Mouse (Mus musculus): ENCODE measurements at regions not wholly inside any gene's neighbourhood (a gene's known extent, or its start where the extent isn't known, plus 50 kb on each side); places are given as distances from the start of the nearest gene placed in this dataset.

DNA sequence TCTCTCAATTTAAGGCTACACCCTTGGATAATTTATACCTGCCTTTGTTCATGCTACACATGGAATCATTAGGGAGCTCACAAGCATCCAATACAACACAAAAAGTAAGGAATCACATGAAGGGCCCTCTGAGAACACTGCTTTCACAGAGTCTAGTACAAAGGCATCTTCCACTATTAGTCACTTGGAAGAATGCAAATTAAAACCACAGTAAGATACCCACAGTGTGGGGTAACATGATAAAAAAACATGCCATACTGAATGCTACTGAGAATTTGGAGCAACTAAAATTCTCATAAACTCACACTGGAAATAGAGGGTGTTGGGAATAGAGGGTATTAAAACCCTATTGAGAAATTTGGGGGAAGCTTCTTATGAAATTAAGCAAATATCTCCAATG lies 197.6 kb upstream of the Tent5a start:
- DNase-seq (ENCODE audit: low read depth, low spot score), result peak; percentile 47

DNA sequence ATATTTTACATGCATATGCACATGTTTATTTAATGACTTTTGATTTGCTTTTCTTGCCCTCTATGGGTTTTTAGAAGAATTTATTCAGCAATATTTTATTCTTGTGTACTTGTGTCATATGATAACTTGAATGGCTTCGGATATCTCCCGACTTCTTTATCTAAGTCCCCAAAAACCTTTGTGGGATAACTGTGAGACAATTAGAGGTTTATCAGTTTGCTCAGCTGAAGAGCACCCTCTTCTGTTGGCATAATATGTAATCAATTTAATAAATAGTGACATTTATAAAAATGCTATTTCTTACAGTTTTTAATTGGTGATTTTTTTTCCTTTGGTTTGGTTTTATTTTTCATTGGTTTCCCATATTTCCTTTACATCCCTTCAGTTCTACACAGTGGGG lies 194.2 kb upstream of the Tent5a start:
- DNase-seq (ENCODE audit: low read depth, low spot score), result no peak

DNA sequence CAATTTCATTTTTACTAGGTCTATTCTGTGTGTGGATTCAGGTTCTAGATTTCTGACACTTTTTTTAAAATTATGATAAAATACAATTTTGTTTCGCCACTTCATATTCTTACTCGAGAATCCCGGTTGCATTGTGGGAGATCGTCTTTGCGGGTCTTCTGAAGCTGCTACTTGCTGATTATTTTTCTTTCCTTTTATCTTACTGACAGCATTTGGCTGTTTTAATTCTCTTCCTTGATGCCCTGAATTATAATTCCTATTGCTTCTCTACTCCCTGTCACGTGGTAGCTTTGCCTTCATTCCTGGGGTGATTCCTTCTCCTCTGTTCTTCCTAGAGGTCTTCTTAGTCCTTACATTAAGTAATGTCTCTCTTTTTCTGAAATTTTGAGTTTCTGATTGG lies 193.8 kb upstream of the Tent5a start:
- no peak for DNase-seq (ENCODE audit: low read depth, low spot score)

DNA sequence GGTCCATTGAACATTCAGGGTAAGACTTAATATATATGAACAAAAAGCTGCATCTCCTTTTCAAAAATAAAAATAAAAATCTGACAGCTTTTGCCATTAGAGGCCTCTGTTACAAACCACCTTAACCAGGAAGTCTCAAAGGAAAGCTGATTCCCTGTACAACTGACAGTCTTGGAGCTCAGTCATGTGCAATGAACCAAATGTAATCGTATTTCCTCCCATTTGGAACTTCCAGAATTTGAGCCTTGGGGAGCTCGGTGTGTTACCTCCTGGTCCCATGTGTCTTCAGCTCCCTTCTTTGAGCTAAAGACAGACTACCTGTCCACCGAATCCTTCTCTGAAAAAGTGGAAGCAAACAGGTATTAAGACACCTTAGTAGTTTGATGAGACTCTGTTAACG lies 171.9 kb upstream of the Tent5a start:
- DNase-seq (ENCODE audit: low read depth, low spot score), result no peak

DNA sequence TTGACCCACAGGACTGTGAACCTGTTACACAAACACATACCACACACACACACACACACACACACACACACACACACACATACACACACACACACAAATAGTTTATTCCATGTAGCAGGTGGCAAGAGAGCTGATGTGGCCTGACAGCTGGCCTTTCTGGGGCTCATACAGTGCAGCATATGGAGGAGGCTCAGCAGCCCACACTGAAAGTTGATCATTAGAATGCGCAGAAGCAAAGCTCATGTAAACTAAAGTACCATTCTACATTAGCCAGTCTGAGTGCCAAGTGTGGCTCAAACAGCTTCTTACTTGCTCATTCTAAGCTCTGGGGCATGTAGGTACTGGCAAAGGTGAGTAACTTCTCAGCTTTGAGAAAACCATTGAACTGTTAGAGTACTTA lies 170.2 kb upstream of the Tent5a start:
- DNase-seq (ENCODE audit: low read depth, low spot score), result no peak

DNA sequence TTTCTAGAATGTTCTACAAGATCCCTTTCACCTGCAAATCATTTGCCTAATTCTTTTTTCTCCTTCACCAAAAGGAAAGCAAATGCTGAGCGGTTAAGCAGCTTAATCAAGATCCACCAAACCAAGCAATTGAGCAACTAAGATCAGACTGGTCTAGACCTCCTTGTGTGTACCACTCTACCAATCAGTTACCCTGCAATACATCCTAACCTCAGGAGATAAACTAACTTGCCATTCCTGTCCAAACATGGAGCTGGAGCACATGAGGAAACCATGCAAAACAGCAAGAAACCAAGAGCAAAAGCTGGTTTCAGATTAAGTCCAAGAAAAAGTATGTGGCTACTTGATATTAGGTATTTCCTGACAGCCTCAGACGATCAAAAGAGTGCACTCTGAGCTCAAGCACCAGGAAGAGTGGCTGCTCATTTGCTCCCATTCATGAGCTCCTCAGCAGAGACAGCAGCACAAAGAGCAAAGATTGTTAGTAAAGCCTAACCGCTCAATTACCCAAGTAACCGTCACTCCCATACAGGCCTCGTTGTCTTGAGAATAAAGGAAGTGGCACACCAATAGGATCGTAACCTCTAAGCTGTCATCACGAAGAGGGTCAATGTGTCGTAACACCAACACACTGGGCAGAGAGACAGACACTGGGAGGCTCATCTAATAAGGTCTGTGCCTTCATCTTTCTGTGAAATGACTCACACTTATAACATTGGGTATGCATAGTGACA lies 169.5 kb upstream of the Tent5a start:
- peak; percentile 6 for DNase-seq (ENCODE audit: low read depth, low spot score)

DNA sequence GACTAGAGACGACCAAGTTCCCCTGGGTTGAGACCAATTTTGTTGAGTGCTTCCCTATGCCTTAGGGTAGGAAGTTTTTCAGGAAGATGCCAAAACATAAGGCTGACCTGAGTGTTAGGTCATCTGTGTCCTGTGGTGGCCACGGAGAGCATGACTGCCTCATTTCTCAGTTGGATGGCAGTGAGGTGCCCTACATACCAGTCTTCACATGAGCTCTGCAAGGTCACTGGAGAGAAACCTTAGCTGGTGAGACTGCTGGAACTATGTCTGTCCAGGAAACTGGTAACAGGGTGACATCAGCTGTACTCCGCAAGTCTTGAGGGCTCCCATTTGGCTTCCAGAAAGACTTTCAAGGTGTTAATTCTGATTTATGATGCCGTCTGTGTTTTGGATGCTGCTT lies 167.9 kb upstream of the Tent5a start:
- DNase-seq (ENCODE audit: low read depth, low spot score), result no peak

DNA sequence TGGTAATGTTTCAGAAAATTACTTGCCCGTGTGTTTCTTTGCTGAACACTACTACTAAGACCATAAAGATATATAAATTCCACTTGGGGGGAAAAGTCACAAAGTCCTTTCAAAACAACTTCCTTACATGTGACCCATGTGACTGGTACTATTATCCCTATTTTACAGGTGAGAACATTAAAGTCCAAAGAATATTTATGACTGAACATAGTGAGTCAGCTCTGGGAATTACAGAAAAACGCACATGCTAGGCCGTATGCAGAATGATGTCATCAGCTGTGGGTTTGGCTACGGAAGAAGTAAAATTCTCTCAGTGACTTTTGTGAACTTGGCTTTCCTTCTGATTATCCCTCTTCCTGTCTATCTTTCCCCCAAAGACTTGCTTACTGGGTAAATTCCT lies 166.6 kb upstream of the Tent5a start:
- DNase-seq (ENCODE audit: low read depth, low spot score), result peak; percentile 79

DNA sequence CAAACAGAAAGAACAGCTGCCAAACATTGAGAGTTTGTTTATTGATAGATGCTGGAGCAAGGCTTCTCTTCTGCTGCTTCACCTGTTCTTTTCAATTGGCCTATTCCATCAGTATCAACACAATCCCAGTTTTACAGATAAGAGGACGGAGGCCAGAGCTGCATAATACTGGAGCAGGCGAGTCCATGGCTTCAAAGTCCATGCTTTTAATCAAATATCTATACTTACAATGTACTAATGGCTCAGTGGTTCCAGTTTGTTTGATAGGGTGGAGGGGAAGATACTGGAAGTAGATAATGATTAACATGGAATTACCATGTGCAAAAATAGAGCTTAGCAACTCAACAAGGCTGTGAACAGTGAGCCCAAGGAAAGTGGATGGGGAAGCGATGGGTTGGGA lies 163.2 kb upstream of the Tent5a start:
- DNase-seq (ENCODE audit: low read depth, low spot score), result no peak

DNA sequence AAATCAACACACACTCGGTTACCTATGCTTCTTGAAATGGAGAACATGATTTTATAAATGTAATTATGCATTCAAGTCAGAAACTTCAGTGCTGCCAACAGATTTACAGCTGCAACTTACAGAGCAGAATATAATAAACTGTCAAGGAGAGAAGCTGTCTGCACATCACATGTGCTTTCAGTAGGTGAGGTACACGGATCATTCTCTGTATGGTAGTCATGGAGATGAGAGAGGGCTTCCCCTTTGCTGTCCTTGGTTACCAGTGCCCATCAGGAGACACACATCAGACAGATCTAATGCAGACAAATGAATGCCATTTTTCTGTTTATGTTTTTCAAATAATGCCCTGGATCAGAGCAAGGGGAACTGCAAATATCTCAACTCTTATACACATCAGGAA lies 160.8 kb upstream of the Tent5a start:
- DNase-seq (ENCODE audit: low read depth, low spot score), result no peak

DNA sequence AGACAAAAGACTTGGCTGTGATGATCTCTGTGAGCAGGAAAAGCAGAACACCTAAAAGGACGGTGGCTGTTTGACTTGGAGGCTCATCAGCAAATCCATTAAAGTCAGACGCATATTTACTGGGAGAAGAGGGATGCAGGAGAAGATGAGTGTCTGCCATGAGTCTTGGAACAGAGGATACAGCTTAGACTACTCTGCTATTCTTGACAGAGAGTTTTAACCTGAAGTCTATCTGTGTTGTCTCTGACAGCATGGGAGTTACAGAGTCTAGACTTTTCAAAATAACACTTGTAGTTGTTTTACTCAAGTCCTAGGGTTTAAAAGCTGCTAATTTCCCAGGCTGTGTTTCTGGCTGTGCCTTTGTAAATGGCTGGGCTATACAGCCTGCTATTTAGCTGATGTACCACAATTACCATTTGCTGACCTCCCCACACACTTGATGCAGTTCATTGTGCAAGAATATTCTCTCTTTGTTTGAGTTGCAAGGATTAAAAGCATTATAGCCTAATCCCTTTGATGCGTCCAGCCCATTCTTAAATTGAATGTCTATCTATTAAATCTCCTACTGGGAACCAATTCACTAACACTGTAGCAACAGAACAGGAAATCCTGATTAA lies 160.0 kb upstream of the Tent5a start:
- no peak for DNase-seq (ENCODE audit: low read depth, low spot score)

DNA sequence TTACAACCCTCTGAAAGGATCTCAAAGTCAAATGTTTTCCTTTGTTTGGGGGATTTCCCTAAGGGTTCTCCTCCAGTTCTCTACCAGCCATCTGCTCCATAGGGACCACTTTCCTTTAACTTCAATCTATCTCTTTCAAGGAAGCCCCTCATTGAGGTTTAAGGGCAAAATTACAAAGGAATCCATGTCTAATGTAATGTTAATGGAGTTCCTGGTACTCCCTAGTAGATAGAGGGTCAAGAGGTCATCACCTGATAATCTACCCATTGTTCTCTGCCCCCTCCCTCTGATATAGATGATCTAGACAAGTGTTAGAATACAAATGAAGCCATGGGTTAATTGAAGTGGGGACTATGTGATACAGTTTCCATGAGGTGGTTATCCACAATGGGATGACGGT lies 158.6 kb upstream of the Tent5a start:
- no peak for DNase-seq (ENCODE audit: low read depth, low spot score)

DNA sequence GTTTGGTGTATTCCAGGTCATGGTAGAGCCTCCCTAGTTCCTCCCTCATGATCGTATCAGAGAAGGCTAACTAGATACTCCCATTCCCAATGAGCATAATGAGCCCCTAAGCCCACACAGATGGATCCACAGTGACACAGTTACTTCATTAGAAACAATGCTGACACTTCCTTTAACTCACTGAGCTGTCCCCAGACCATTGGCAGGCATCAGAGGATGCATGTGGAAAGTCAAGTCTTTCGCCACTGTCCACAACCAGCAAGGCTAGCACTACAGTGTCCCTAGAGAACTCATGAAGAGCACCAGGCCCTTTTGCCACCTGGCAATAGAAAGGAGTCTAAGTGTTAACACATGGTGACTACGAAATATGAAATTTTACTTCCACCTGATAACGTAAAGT lies 156.1 kb upstream of the Tent5a start:
- no peak for DNase-seq (ENCODE audit: low read depth, low spot score)

DNA sequence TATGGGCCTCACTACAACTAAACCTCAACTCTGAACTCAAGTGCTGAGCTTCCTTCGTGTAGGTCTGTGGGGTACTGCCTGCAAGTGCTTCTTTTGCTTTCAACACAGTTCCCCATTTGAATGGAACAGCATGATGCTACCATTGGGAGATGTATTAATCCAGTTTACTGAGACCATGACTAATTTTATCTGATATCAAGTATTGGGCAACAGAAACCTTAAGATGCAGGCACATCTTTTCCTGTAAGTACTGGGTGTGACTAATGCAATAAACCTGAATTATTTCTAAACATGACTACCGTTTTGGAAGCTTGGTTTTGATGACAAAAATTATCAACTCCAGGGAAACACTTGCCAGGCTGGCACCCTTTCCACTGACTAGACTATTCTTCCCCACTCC lies 153.4 kb upstream of the Tent5a start:
- DNase-seq (ENCODE audit: low read depth, low spot score), result no peak

DNA sequence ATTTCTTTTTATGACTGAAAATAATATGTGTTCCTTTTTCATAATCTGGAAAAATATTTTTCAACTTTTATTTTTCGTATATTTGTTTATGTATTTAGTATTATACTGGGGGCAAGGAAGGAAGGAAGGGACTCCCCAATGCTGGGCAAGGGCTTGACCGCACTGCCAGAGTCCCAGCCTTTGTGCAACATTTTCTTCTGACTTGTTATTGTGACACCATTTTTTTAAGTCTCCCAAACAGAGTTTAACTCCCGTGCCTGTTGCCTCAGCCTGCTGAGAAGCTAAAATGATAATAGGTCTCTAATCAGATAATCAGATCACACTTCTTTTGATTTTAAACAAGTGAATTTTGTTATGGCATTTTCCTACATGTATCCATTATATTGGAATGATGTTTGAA lies 148.1 kb upstream of the Tent5a start:
- no peak for DNase-seq (ENCODE audit: low read depth, low spot score)

DNA sequence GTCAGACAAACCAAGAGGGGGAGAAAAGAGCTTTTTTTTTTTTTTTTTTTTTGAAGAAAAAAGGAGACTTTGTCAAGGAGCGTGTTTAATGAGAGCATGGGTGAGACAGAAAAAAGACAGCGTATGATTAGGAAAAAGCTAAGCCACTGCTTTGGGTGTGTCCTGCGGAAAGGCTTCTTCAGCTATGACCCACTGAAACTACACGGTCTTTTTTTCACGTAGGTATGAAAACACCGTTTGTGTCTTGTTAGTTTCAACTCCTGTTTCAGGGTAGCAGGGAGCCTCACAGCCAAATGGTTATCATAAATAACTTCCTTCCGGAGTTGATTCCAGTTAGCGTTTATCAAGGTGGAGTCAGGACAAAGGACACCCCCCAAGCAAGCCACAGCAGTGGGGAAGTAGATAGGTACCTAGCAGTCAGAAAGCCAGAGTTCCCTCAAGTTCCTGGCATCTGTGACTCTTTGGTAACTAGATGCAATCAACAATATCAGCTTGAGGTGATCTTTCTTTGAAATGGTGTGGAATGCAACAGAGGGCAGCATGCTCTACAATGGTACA lies 143.2 kb upstream of the Tent5a start:
- no peak for DNase-seq (ENCODE audit: low read depth, low spot score)

DNA sequence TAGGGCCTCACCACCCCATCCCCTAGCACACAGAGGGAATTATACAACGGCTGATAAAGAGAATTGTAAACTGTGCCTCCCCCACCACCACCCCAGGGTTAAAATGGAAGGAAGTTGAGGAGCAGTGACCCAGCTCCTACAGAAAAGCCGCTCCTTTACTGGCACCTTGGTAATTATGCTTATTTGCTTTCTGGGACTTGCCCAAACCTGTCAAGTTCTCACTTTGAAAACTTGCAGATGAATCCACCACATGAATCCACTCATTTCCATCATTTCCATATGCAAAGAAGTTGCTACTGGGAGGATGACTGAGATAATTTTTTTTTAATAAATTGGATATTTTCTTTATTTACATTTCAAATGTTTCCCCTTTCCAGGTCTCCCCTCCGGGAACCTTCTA lies 142.1 kb upstream of the Tent5a start:
- DNase-seq (ENCODE audit: low read depth, low spot score), result no peak

DNA sequence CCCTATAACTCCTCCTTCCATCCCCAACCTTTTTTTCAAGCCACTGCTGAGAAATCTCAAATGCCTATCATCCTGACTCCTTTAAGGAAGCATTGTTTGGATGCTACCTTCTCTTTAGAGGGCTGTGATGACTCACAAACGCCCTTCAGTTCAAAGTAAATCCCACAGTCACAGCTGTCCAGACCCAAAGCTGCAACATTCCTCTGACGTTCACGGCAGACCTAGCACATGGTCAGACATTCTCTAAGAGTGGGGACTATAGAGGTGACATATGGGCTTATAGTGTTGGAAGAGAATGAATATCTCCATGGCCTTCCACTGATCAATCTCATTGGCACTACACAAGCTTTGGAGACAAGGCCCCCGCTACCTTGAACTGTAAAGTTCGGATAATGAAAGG lies 139.5 kb upstream of the Tent5a start:
- no peak for DNase-seq (ENCODE audit: low read depth, low spot score)

DNA sequence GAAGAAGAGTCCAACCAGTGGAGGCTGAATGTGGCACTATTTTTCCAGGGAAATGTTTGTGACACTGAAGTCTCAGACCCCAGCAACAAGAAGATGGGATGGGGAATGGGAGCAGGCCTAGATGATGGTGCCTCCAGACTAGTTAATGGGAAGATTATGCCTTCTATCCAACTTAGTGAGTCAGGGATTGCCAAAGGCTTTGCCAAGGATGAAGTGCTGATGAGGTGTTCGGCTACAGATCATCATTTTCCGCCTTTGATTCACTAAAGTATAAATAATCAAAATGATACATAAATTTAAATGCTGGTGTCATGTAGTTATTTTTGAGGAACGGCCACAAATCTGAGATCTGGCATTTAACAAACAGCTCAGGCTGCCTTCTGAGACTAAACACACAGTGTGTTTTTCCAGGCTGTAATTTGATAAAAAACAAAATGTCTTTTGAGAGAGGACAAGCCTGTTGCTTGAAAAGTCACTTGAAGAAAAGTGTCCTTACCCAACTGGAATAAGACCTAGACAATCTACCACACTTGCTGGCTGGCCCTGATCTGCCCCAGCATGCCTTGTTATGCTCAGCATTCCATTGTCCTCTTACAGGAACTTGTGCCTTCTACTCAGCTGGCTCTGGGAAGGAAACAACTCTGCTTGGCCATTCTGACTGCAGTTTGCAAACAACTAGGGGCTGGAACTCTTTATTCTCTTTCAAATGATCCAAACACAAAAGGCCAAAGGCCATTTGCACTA lies 132.1 kb upstream of the Tent5a start:
- no peak for DNase-seq (ENCODE audit: low read depth, low spot score)

DNA sequence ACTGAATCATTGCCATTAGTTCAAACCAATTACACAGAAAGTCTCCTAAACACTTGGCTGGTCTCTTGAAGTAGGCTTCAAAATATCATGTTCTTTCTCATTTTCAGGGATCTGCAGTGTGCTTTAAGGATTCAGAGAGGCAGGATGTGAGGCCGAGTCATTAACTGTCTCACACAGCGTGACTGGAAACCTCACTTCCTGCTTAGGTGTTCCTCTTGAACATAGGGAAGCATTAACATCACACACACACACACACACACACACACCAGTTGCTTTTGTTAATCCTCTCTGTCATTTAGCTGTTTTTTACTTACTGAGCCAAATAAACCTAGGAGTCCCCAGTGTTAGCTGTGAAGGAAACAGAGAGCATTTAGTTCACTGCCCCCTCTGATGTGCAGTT lies 131.2 kb upstream of the Tent5a start:
- DNase-seq (ENCODE audit: low read depth, low spot score), result no peak

DNA sequence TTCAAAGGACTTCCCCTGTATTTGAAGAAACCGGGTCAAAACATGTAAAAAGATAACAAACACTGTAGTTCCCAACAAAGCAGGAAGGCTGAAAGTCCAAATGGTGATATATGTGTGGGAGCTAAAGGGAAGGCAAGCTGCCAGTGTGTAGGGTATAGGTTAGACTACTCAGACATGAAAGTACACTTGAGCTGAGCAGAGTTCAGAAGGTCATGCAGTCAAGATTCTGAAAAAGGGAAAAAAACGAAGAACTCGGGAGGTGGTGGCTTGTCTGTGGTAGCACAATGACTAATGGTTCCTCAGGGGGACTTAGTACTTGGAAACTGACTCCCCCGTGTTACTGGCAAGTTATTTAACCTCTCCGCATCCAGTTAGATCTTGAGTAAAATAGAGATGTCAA lies 130.3 kb upstream of the Tent5a start:
- no peak for DNase-seq (ENCODE audit: low read depth, low spot score)

DNA sequence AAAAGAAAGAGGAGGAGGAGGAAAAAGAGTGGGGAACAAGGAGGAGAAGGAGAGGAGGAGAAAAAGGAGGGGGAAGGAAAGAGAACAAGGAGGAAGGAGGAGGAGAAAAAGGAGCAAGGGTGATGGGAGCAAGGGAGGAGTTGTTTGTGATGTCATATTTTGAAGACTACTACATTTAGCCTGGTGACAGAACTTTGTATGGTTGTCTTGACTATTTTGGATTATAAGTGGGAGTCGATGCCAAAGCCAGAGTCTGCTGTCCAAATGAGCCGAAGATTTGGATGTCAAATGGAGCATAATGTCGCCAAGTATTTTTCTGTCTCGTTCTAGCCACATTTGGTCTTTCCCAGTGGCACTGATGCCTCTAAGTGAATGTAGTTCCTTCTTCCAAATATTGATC lies 128.2 kb upstream of the Tent5a start:
- no peak for DNase-seq (ENCODE audit: low read depth, low spot score)
